16 mouse cellular contexts compared by ENCODE assay signal in genomic region chr9:57963249-57963997, GRCm38 (mm10). TPM values are rescaled to one million over a fixed set of nuclear protein-coding genes. Genes with fewer than 3 reads are reported as not detected.
"Had no signal": no experiment of that assay in that cellular context is flagged by ENCODE, and none has a peak within 500 bp of the region (broad histone marks: within the 10 kb centered on the region; RNA-seq: fewer than 3 reads in every experiment).

No protein-coding gene starts in this region.

- H3K27ac ChIP-seq: limb, embryonic 13.5 days; liver, embryonic 12.5 days; liver, embryonic 15.5 days; macrophage; midbrain, embryonic 13.5 days had no signal

- H3K36me3 ChIP-seq: limb, embryonic 10.5 days; limb, embryonic 13.5 days; liver, embryonic 12.5 days; liver, embryonic 15.5 days had no signal

- H3K9ac ChIP-seq: limb, embryonic 13.5 days; liver, embryonic 12.5 days; liver, embryonic 15.5 days; midbrain, embryonic 13.5 days had no signal

- H3K9me3 ChIP-seq: limb, embryonic 10.5 days; limb, embryonic 13.5 days; liver, embryonic 12.5 days; liver, embryonic 15.5 days; midbrain, embryonic 13.5 days had no signal

- H3K4me1 ChIP-seq: midbrain, embryonic 13.5 days had no signal

- ATAC-seq: liver, embryonic 12.5 days; midbrain, embryonic 13.5 days; midbrain, embryonic 16.5 days had no signal

- H3K4me2 ChIP-seq: limb, embryonic 13.5 days; liver, embryonic 12.5 days; liver, embryonic 15.5 days; midbrain, embryonic 13.5 days had no signal

- H3K4me3 ChIP-seq: limb, embryonic 10.5 days; limb, embryonic 13.5 days; liver, embryonic 12.5 days; liver, embryonic 15.5 days; midbrain, embryonic 13.5 days had no signal

- DNase-seq: kidney, adult 9 months; kidney, postnatal 14 days; kidney, postnatal 4 days; layer of hippocampus, adult 9-11 months; layer of hippocampus, postnatal 36 days; liver; lung, adult 2 months; thymus, adult 18-20 months; thymus, postnatal 36 days had no signal

- H3K27me3 ChIP-seq: limb, embryonic 13.5 days; liver, embryonic 12.5 days; liver, embryonic 15.5 days; midbrain, embryonic 13.5 days had no signal

RNA-seq across cellular contexts. Expression of gene Sema7a, which starts 23.5 kb away (rescaled TPM):
- polyA plus RNA-seq: liver, embryonic 12.5 days; liver, embryonic 15.5 days had no signal

RNA-seq across cellular contexts. Expression of gene Cyp11a1, which starts 42.8 kb away (rescaled TPM):
- polyA plus RNA-seq: macrophage had no signal
